Mouse (Mus musculus): Measurements from ENCODE around the gene Sag.

Gene Sag

GRCm38 (mm10) chr1:87803576-87803975, at the start of gene Sag:
TSS of gene Sag (plus strand) at chr1:87803680.
- in situ Hi-C loops (cut with MboI, MseI): no loop called here

- in situ Hi-C loops (cut with MboI, MseI): no loop called here
Measured at GRCm38 (mm10) chr1:87755641-87756470, 47.6 kb upstream of the Sag start, which contains the start of gene Atg16l1. TSS of gene Atg16l1 (plus strand) at chr1:87755870.

- in situ Hi-C loops (cut with MboI, MseI): loop anchor here in 1 of 2 experiments (10.0 kb wide), 1 partner anchor 539 kb away; no protein-coding TSS in a partner anchor
Measured at GRCm38 (mm10) chr1:87763821-87764220, 39.7 kb upstream of the Sag start.

GRCm38 (mm10) chr1:87765741-87766140, 37.7 kb upstream of the Sag start:
- in situ Hi-C loops (cut with MboI, MseI): loop anchor here in 1 of 2 experiments (10.0 kb wide), 1 partner anchor 541 kb away; no protein-coding TSS in a partner anchor

GRCm38 (mm10) chr1:87766233-87766632, 37.2 kb upstream of the Sag start:
- in situ Hi-C loops (cut with MboI, MseI): loop anchor here in 1 of 2 experiments (10.0 kb wide), 1 partner anchor 541 kb away; no protein-coding TSS in a partner anchor

- in situ Hi-C loops (cut with MboI, MseI): loop anchor here in 1 of 2 experiments (10.0 kb wide), 1 partner anchor 544 kb away; no protein-coding TSS in a partner anchor
Measured at GRCm38 (mm10) chr1:87769263-87769662, 34.2 kb upstream of the Sag start.

- in situ Hi-C loops (cut with MboI, MseI): no loop called here
Measured at GRCm38 (mm10) chr1:87770486-87770885, 33.0 kb upstream of the Sag start.

- in situ Hi-C loops (cut with MboI, MseI): no loop called here
Measured at GRCm38 (mm10) chr1:87771724-87772123, 31.8 kb upstream of the Sag start.

- in situ Hi-C loops (cut with MboI, MseI): no loop called here
Measured at GRCm38 (mm10) chr1:87773336-87773735, 30.1 kb upstream of the Sag start.

- in situ Hi-C loops (cut with MboI, MseI): loop anchor here in 1 of 2 experiments (5.0 kb wide), 1 partner anchor 147 kb away; no protein-coding TSS in a partner anchor
Measured at GRCm38 (mm10) chr1:87774845-87775244, 28.6 kb upstream of the Sag start.

- in situ Hi-C loops (cut with MboI, MseI): loop anchor here in 1 of 2 experiments (5.0 kb wide), 1 partner anchor 143 kb away; no protein-coding TSS in a partner anchor
Measured at GRCm38 (mm10) chr1:87779204-87779785, 24.2 kb upstream of the Sag start.

GRCm38 (mm10) chr1:87785703-87786102, 17.8 kb upstream of the Sag start:
- in situ Hi-C loops (cut with MboI, MseI): loop anchor here in 1 of 2 experiments (5.0 kb wide), 1 partner anchor 78 kb away; no protein-coding TSS in a partner anchor

GRCm38 (mm10) chr1:87786251-87786650, 17.2 kb upstream of the Sag start:
- in situ Hi-C loops (cut with MboI, MseI): loop anchor here in 1 of 2 experiments (5.0 kb wide), 1 partner anchor 79 kb away; no protein-coding TSS in a partner anchor

GRCm38 (mm10) chr1:87789665-87790064, 13.8 kb upstream of the Sag start:
- in situ Hi-C loops (cut with MboI, MseI): loop anchor here in 1 of 2 experiments (5.0 kb wide), 1 partner anchor 82 kb away; no protein-coding TSS in a partner anchor

GRCm38 (mm10) chr1:87792438-87793137, 10.9 kb upstream of the Sag start:
- in situ Hi-C loops (cut with MboI, MseI): no loop called here

- in situ Hi-C loops (cut with MboI, MseI): no loop called here
Measured at GRCm38 (mm10) chr1:87793138-87793449, 10.4 kb upstream of the Sag start.

GRCm38 (mm10) chr1:87797702-87798101, 5.8 kb upstream of the Sag start:
- in situ Hi-C loops (cut with MboI, MseI): no loop called here

GRCm38 (mm10) chr1:87798306-87798705, 5.2 kb upstream of the Sag start:
- in situ Hi-C loops (cut with MboI, MseI): no loop called here

GRCm38 (mm10) chr1:87807751-87808150, 4.3 kb downstream of the Sag start:
- in situ Hi-C loops (cut with MboI, MseI): no loop called here

- in situ Hi-C loops (cut with MboI, MseI): loop anchor here in 1 of 2 experiments (5.0 kb wide), 1 partner anchor 101 kb away; no protein-coding TSS in a partner anchor
Measured at GRCm38 (mm10) chr1:87811391-87811790, 7.9 kb downstream of the Sag start.

- in situ Hi-C loops (cut with MboI, MseI): loop anchor here in 1 of 2 experiments (5.0 kb wide), 1 partner anchor 100 kb away; no protein-coding TSS in a partner anchor
Measured at GRCm38 (mm10) chr1:87812061-87812460, 8.6 kb downstream of the Sag start.
